17 mouse cellular contexts compared by ENCODE assay signal in genomic region chr5:112101739-112102590, GRCm38 (mm10).
A peak's percentile ranks its signal among the peaks of the same experiment; 100 is the strongest.
DNase-seq lines count a peak whose midpoint lies in the region; ATAC-seq and TF ChIP-seq lines count a peak whose summit lies in the region.
"Had no signal": no experiment of that assay in that cellular context is flagged by ENCODE, and none has a peak within 500 bp of the region (broad histone marks: within the 10 kb centered on the region; RNA-seq: fewer than 3 reads in every experiment).

No protein-coding gene starts in this region.

- H3K4me1 ChIP-seq in heart, embryonic 10.5 days: 0 out of 2 replicates have a peak, but pooled peaks cover 3% of the 10 kb centered on the region
- H3K4me1 ChIP-seq in midbrain, embryonic 15.5 days: peaks cover 17% of the 10 kb centered on the region
- H3K4me1 ChIP-seq in midbrain, embryonic 16.5 days (ENCODE audit: control insufficient read depth, insufficient read depth, low read length): peaks cover 11% of the 10 kb centered on the region
- peaks cover 15% of the 10 kb centered on the region for H3K4me1 ChIP-seq in forebrain, postnatal 0 days (ENCODE audit: insufficient read depth)
- H3K4me1 ChIP-seq: limb, embryonic 10.5 days; liver, embryonic 13.5 days; stomach, embryonic 15.5 days had no signal

- ATAC-seq in midbrain, embryonic 15.5 days (replicated peaks): no peak
- no peak for ATAC-seq in midbrain, embryonic 16.5 days
- peak; percentile 66 for ATAC-seq in forebrain, postnatal 0 days
- no peak for ATAC-seq in CD4-positive, CD25-positive, alpha-beta regulatory T cell, adult 4 months
- ATAC-seq: hindbrain, embryonic 16.5 days had no signal

- WGBS in heart, embryonic 10.5 days: 75% methylated on average over 17 of the region's 17 CpGs
- 67% methylated on average over 17 of the region's 17 CpGs for WGBS in midbrain, embryonic 15.5 days
- 64% methylated on average over 17 of the region's 17 CpGs for WGBS in midbrain, embryonic 16.5 days
- WGBS in forebrain, postnatal 0 days: 46% methylated on average over 17 of the region's 17 CpGs

- no peak overlapping the region for H3K9ac ChIP-seq in midbrain, embryonic 15.5 days
- H3K9ac ChIP-seq in midbrain, embryonic 16.5 days (ENCODE audit: low read depth, low read length): no peak overlapping the region
- no peak overlapping the region for H3K9ac ChIP-seq in forebrain, postnatal 0 days
- H3K9ac ChIP-seq: liver, embryonic 13.5 days; neural tube, embryonic 12.5 days; stomach, embryonic 15.5 days had no signal

- DNase-seq in heart, adult 9 months (ENCODE audit: low spot score in 2 of 2): peak; percentile 7 to 49
- DNase-seq in heart, embryonic 10.5 days (ENCODE audit: low spot score): no peak
- peak; percentile 59 for DNase-seq in forebrain, postnatal 0 days
- peak; percentile 3 for DNase-seq in skeletal muscle tissue, adult 2 months (ENCODE audit: low read depth, low spot score)
- no peak for DNase-seq in layer of hippocampus, adult 9-10 months (ENCODE audit: low spot score)
- DNase-seq: adrenal gland, postnatal 25 days; cerebellum, adult 9-11 months; heart, postnatal 14 days; liver, embryonic 13.5 days; right cerebral cortex, postnatal 4 days had no signal

- no peak overlapping the region for H3K4me3 ChIP-seq in heart, embryonic 10.5 days
- H3K4me3 ChIP-seq in midbrain, embryonic 15.5 days: no peak overlapping the region
- no peak overlapping the region for H3K4me3 ChIP-seq in midbrain, embryonic 16.5 days (ENCODE audit: low read depth, low read length)
- H3K4me3 ChIP-seq in forebrain, postnatal 0 days (ENCODE audit: low read depth, low read length): no peak overlapping the region
- H3K4me3 ChIP-seq: limb, embryonic 10.5 days; liver, embryonic 13.5 days; neural tube, embryonic 12.5 days; stomach, embryonic 15.5 days had no signal

- TF ChIP-seq CTCF in forebrain, postnatal 0 days (IDR thresholded peaks at IDR 0.05; ENCODE audit: low read depth): no peak

- no peak overlapping the region for H3K27ac ChIP-seq in heart, embryonic 10.5 days
- H3K27ac ChIP-seq in midbrain, embryonic 15.5 days: peak overlapping the region; percentile 28; the same call in 1 of the 2 replicates
- H3K27ac ChIP-seq in midbrain, embryonic 16.5 days (ENCODE audit: low read length): no peak overlapping the region; the same call in 1 of the 2 replicates
- H3K27ac ChIP-seq in forebrain, postnatal 0 days (ENCODE audit: low read depth, low read length): peak overlapping the region; percentile 51; the same call in 1 of the 2 replicates
- H3K27ac ChIP-seq: limb, embryonic 10.5 days; liver, embryonic 13.5 days; neural tube, embryonic 12.5 days; stomach, embryonic 15.5 days had no signal

- peaks cover 28% of the 10 kb centered on the region for H3K27me3 ChIP-seq in heart, embryonic 10.5 days (ENCODE audit: insufficient read depth, poor library complexity, severe bottlenecking)
- no peaks in the 10 kb centered on the region for H3K27me3 ChIP-seq in midbrain, embryonic 15.5 days (replicated peaks)
- H3K27me3 ChIP-seq in midbrain, embryonic 16.5 days (ENCODE audit: control insufficient read depth, insufficient read depth, low read depth, low read length): no peaks in the 10 kb centered on the region
- no peaks in the 10 kb centered on the region for H3K27me3 ChIP-seq in forebrain, postnatal 0 days (ENCODE audit: insufficient read depth, low read length)
- H3K27me3 ChIP-seq: liver, embryonic 13.5 days; neural tube, embryonic 12.5 days; stomach, embryonic 15.5 days had no signal

- H3K4me2 ChIP-seq in midbrain, embryonic 15.5 days: no peak overlapping the region
- H3K4me2 ChIP-seq in midbrain, embryonic 16.5 days (ENCODE audit: low read length): no peak overlapping the region
- no peak overlapping the region for H3K4me2 ChIP-seq in forebrain, postnatal 0 days (ENCODE audit: low read depth)
- H3K4me2 ChIP-seq: liver, embryonic 13.5 days; neural tube, embryonic 12.5 days; stomach, embryonic 15.5 days had no signal

- no peaks in the 10 kb centered on the region for H3K9me3 ChIP-seq in heart, embryonic 10.5 days
- H3K9me3 ChIP-seq in midbrain, embryonic 15.5 days: no peaks in the 10 kb centered on the region
- no peaks in the 10 kb centered on the region for H3K9me3 ChIP-seq in midbrain, embryonic 16.5 days (replicated peaks; ENCODE audit: control insufficient read depth, low read length, poor library complexity, severe bottlenecking)
- H3K9me3 ChIP-seq in forebrain, postnatal 0 days (ENCODE audit: low read length): no peaks in the 10 kb centered on the region
- H3K9me3 ChIP-seq: limb, embryonic 10.5 days; liver, embryonic 13.5 days; neural tube, embryonic 12.5 days; stomach, embryonic 15.5 days had no signal

- H3K36me3 ChIP-seq in heart, embryonic 10.5 days: no peaks in the 10 kb centered on the region
- no peaks in the 10 kb centered on the region for H3K36me3 ChIP-seq in midbrain, embryonic 15.5 days (replicated peaks)
- no peaks in the 10 kb centered on the region for H3K36me3 ChIP-seq in midbrain, embryonic 16.5 days (ENCODE audit: control insufficient read depth, insufficient read depth, low read length)
- H3K36me3 ChIP-seq in forebrain, postnatal 0 days (ENCODE audit: insufficient read depth): no peaks in the 10 kb centered on the region
- H3K36me3 ChIP-seq: limb, embryonic 10.5 days; liver, embryonic 13.5 days; neural tube, embryonic 12.5 days; stomach, embryonic 15.5 days had no signal

Comparison
In these comparisons a context has a peak if more than half of its experiments do, and no peak if none do; other contexts are left out.
1. DNase-seq: peak in heart, adult 9 months (2 of 2), forebrain, postnatal 0 days (single experiment) and skeletal muscle tissue, adult 2 months (single experiment); none in heart, embryonic 10.5 days (single experiment) and layer of hippocampus, adult 9-10 months (single experiment).
2. H3K27ac ChIP-seq: peak in midbrain, embryonic 15.5 days (single experiment) and forebrain, postnatal 0 days (single experiment); none in heart, embryonic 10.5 days (single experiment) and midbrain, embryonic 16.5 days (single experiment).